Mouse (Mus musculus): ENCODE results near the gene Cers2.

DNA sequence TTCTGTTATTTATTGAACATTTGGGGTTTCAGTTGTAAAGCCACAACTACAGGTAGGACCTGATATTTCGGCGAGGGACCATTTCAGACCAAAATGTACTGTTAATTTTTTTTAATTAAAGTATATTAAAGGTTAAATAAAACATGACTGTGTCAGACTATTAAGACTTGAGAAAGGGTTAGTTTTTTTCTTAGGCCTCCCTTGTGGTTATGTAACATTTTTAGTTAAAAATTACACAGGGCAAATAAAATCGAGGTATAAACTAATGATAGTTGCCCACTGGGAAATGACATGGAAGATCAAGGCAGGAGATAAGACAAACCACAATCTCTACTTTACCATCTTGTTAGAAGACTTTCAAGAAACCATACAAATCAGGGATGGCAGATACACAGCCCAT is 8.8 kb downstream of the Cers2 start:
- no peak for TF ChIP-seq CTCF (IDR thresholded peaks at IDR 0.05; ENCODE audit: borderline replicate concordance, extremely low read depth, insufficient read depth, insufficient read length)
- no peak for TF ChIP-seq POLR2A (IDR thresholded peaks at IDR 0.05; ENCODE audit: borderline replicate concordance, extremely low read depth, insufficient read depth, insufficient read length, poor library complexity, severe bottlenecking)
